In genomic region chr3:63082161-63082560, GRCm38 (mm10) we compare ENCODE assay signal across 23 mouse cellular contexts.
DNase-seq lines count a peak whose midpoint lies in the region; TF ChIP-seq lines count a peak whose summit lies in the region.
"Had no signal": no experiment of that assay in that cellular context is flagged by ENCODE, and none has a peak within 500 bp of the region (broad histone marks: within the 10 kb centered on the region; RNA-seq: fewer than 3 reads in every experiment).

No protein-coding gene starts in this region.

- H3K4me3 ChIP-seq in ES-Bruce4 (ENCODE audit: low read depth, low read length) = no peak overlapping the region
- H3K4me3 ChIP-seq in limb, embryonic 10.5 days = no peak overlapping the region
- H3K4me3 ChIP-seq: embryonic facial prominence, embryonic 13.5 days; embryonic facial prominence, embryonic 15.5 days; erythroblast, embryonic 14.5 days; forebrain, embryonic 10.5 days; forebrain, embryonic 12.5 days had no signal

- H3K9me3 ChIP-seq in ES-Bruce4 (replicated peaks; ENCODE audit: control insufficient read depth, insufficient read depth, low read length, poor library complexity, severe bottlenecking) = no peaks in the 10 kb centered on the region; the same call in 1 of the 2 replicates
- no peaks in the 10 kb centered on the region for H3K9me3 ChIP-seq in limb, embryonic 10.5 days (replicated peaks)
- H3K9me3 ChIP-seq: embryonic facial prominence, embryonic 13.5 days; embryonic facial prominence, embryonic 15.5 days; forebrain, embryonic 10.5 days; forebrain, embryonic 12.5 days had no signal

- no peaks in the 10 kb centered on the region for H3K36me3 ChIP-seq in ES-Bruce4 (ENCODE audit: control insufficient read depth, insufficient read depth, low read length, poor library complexity, severe bottlenecking)
- H3K36me3 ChIP-seq in limb, embryonic 10.5 days = no peaks in the 10 kb centered on the region
- H3K36me3 ChIP-seq: embryonic facial prominence, embryonic 13.5 days; embryonic facial prominence, embryonic 15.5 days; forebrain, embryonic 10.5 days; forebrain, embryonic 12.5 days; G1E had no signal

- TF ChIP-seq EP300 in ES-Bruce4 (IDR thresholded peaks at IDR 0.05; ENCODE audit: insufficient read depth, low read depth, low read length) = 0 out of 2 replicates have a peak, but pooled peaks have one; percentile 41

- H3K9ac ChIP-seq in ES-Bruce4 (ENCODE audit: low read depth, poor library complexity, severe bottlenecking) = no peak overlapping the region
- H3K9ac ChIP-seq: embryonic facial prominence, embryonic 13.5 days; embryonic facial prominence, embryonic 15.5 days; forebrain, embryonic 12.5 days had no signal

- TF ChIP-seq POLR2A in ES-Bruce4 (IDR thresholded peaks at IDR 0.05; ENCODE audit: insufficient read depth, low read length) = no peak

- TF ChIP-seq CTCF in ES-Bruce4 (IDR thresholded peaks at IDR 0.05; ENCODE audit: low read depth, low read length) = no peak

- DNase-seq in ES-CJ7 (ENCODE audit: low read depth, low spot score) (peak; percentile 87), R1 (ENCODE audit: low read depth, low spot score) (peak; percentile 95), ZHBTc4 (ENCODE audit: low read depth, low spot score) (peak; percentile 81)
- no peak for DNase-seq in limb, embryonic 10.5 days (ENCODE audit: low spot score)
- no peak for DNase-seq in thymus, postnatal 0 days (ENCODE audit: low spot score)
- DNase-seq in gastrocnemius, postnatal 4 days (ENCODE audit: low spot score in 2 of 2) = no peak
- DNase-seq: adrenal gland, adult 2 months; adrenal gland, postnatal 10 days; adrenal gland, postnatal 25 days; cerebellum, adult 11 months; cerebellum, adult 18-20 months; cerebellum, adult 8-10 months; cerebellum, adult 9-11 months; cerebellum, postnatal 14 days; cerebellum, postnatal 36 days; embryo, embryonic 11 days had no signal

- H3K27ac ChIP-seq in ES-Bruce4 (ENCODE audit: insufficient read depth, low read length) = no peak overlapping the region
- H3K27ac ChIP-seq in limb, embryonic 10.5 days = no peak overlapping the region
- H3K27ac ChIP-seq: embryonic facial prominence, embryonic 13.5 days; embryonic facial prominence, embryonic 15.5 days; forebrain, embryonic 10.5 days; forebrain, embryonic 12.5 days had no signal

- 95% methylated on average over 6 of the region's 6 CpGs for whole genome bisulfite sequencing in limb, embryonic 10.5 days

- H3K4me1 ChIP-seq in ES-Bruce4 (ENCODE audit: control insufficient read depth, insufficient read depth, low read length) = no peaks in the 10 kb centered on the region
- peaks cover 12% of the 10 kb centered on the region for H3K4me1 ChIP-seq in limb, embryonic 10.5 days
- H3K4me1 ChIP-seq: embryonic facial prominence, embryonic 15.5 days; forebrain, embryonic 10.5 days; forebrain, embryonic 12.5 days had no signal

- H3K27me3 ChIP-seq in ES-Bruce4 (ENCODE audit: control insufficient read depth, insufficient read depth, low read length, poor library complexity, severe bottlenecking) = no peaks in the 10 kb centered on the region
- H3K27me3 ChIP-seq in limb, embryonic 10.5 days (ENCODE audit: low read depth, poor library complexity, severe bottlenecking) = no peaks in the 10 kb centered on the region
- H3K27me3 ChIP-seq: embryonic facial prominence, embryonic 13.5 days; embryonic facial prominence, embryonic 15.5 days; forebrain, embryonic 12.5 days had no signal

Comparison
In these comparisons a context has a peak if more than half of its experiments do, and no peak if none do; other contexts are left out.
1. DNase-seq: peak in ES-CJ7 (single experiment), R1 (single experiment) and ZHBTc4 (single experiment); none in limb, embryonic 10.5 days (single experiment), thymus, postnatal 0 days (single experiment) and gastrocnemius, postnatal 4 days (0 of 2).